Mouse (Mus musculus) frontal cortex, postnatal 25 days (tissue): ENCODE results near the gene Hnrnpa3.
A peak's percentile ranks its signal among the peaks of the same experiment; 100 is the strongest.
"Not testable (repeated sequence)": the region's sequence is repeated elsewhere in the genome, so short reads cannot be mapped to it uniquely, and the experiment has no call there.

Experiments
- DNase-seq, 2 experiments: peaks; one replicate each; pipeline ENCODE4 v3.0.0; 2022; ENCODE audit warnings: low spot score in 2 of 2

The Hnrnpa3 gene

DNA sequence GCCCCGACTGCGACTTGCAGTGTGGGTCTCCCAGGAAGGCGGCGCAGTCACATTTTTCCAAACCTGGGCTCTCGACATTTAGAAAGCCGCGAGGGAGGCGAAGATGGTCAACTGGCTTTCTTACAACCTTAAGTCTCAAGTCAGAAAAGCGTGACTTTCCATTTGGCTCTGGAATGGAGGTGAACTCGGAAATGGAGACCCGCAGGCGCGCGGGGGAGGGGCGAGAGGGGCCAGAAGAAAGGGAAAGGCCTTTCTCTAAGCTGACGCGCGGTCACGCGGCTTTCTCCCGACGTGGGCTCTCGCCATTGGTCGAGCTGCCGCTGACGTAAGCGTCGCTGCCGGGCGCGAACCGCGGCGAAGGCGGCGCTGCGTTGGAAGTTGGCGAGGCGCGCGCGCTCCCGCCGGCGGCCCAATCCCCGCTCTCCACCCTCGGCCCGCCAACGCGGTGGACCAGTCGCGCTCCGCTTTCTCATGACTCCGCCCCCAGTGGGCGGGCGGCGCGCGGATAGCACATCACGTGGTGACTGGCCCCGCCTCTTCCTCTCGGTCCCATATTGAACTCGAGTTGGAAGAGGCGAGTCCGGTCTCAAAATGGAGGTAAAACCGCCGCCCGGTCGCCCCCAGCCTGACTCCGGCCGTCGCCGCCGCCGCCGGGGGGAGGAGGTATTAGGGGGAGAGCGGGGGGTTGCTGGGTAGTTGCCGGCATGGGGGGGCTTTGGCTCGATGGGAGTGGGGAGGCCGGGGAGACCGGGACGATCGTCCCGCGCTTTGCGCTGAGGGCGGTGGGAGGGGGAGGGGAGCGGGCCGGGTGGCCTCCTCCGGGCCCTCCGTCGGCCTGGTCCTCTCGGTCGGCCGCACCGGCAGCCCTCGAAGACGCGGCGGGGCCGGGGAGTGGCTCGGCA lies at the start of gene Hnrnpa3:
Gene Hnrnpa3 (plus strand): TSS at position 535 of the 902 bp plus-strand sequence.
- DNase-seq: peak; percentile 96 to 98

DNA sequence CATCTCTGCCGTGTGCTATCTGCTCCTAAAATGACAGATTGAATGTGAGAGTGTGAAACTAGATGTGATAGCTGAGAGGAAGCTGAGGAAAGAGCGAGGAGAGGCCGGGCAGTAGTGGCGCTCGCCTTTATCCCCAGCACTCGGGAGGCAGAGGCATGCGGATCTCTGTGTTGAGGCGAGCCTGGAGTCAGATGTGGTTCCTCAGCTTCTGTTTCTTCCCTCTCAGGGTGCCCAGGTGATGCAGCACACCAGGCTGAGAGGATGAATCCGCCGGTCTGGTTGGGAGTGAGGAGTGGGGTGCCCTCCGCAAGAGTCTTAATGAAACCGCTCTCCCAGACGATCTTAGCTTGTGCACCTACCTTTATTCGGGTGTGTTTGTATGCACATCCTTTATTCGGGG lies 49.1 kb upstream of the Hnrnpa3 start:
- no peak for DNase-seq

DNA sequence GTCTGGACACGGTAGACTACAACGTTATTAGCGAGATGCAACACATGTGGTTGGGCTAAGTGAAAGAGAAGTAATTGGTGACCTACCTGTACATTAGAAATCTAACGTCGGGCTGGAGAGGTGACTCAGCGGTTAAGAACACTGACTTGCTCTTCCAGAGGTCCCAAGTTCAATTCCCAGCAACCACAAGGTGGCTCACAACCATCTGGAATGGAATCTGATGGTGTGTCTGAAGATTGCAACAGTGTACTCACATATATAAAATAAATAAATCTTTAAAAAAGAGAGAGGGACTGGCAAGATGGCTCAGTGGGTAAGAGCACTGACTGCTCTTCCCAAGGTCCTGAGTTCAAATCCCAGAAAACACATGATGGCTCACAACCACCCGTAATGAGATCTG lies 48.5 kb upstream of the Hnrnpa3 start:
- DNase-seq: not testable (repeated sequence)

DNA sequence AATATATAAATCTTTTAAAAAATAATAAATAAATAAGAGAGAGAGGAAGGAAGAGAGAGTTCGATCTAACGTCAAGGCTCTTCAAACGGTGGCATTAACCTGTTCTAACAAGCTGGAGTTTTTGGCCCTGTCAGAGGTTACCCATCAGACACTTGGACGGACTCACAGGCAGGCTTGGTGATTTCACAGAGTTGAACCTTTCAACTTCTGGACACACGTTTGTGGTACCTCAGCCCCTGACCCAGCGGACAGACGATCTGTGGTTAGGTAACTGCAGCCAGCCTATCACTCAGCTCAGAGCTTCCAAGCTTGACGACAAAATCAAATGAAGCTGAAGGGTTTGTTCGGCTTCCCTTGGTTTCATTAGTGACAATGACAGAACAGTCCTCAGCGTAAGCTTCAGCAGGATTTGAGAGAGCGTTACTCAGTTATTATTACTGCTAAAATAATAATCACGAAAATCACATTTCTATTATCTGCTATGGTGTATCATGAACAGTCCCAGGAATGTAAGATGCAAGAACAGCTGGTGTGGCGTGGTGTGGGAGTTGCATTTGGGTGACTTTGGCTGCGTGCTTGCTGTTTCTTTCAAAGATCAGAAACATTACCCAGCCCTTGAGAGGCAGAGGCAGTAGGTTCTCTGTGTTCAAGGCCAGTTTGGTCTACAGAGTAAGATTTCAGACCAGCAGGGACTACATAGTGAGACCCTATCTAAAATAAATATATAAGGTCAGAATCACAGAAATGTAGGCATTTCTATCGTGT lies 47.8 kb upstream of the Hnrnpa3 start:
- DNase-seq: no peak

DNA sequence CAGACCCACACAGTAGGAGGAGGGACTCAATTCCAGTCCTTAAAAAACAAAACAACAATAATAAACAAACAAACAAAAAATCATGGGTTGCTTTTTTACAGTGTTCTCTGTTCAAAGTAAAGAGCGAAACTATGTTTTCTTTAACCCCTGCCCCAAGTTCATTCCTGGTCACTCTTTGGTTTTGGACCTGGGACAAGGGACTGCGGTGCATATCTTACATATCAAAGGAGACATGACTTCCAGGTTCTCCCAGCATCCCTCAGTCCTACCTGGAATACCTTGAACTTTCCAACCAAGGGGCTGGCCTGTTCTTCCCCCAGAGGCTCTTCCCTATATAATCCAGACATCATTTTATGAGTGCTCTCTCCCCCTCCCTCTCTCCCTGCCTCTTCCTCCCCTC lies 47.1 kb upstream of the Hnrnpa3 start:
- no peak for DNase-seq

DNA sequence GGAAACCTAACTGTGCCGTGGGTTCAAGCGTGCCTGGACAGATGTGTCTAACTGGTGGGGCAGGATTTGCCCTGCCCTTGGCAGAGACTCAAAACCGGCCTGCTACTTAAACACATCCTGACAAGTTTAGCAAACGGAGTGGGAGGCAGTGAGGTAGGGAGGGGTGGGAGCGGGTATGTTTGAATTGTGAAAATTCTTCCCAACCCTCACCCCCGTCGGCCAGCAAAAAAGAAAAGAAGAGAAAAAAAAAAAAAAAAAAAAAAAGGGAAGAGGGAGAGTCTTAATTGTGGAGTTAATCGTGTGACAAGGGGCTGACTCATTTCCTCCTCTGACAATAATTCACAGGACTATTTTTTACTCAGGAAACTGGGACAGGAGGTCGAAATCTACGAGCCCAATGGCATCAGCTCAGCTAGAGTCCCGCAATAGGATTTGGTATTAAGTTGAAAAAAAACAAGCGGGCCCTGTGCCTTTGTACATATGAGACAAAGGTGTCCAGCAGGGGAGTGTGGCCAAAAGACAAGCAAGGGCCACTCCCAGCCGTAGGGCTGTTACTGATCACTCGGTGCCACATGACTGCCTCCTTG lies 46.0 kb upstream of the Hnrnpa3 start:
- DNase-seq: no peak

DNA sequence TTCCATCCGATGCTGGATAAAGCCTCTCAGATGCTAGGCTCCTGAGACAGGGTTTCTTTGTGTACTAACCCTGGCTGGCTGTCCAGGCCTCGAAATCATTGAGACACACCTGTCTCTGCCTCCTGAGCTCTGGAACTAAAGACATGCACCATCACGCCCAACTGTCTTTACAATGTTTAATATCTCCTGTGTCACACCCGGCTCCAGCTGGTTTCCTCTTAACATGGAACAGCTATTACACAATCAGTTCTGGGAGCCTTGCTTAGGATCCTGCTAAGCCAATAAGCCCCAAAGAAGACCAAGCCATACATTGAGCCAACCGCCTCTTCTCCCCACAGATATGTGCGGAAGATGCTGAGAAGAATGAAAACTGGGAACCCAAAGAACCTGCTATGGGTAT lies 44.5 kb upstream of the Hnrnpa3 start:
- DNase-seq: no peak

DNA sequence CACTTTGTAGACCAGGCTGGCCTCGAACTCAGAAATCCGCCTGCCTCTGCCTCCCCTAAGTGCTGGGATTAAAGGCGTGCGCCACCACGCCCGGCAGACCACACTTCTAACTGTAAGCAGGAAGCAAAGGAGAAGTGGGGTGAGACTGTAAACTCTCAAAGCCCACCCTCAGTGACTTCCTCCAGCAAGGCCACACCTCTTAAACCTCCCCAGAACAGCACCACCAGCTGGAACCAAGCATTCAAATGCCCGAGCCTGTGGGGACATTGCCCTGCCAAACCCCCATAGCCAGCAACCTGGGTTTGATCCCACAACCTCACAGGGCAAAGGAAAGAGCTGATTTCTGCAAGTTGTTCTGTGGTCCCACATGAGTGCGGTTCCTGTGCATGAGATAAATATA lies 42.1 kb upstream of the Hnrnpa3 start:
- DNase-seq: no peak

DNA sequence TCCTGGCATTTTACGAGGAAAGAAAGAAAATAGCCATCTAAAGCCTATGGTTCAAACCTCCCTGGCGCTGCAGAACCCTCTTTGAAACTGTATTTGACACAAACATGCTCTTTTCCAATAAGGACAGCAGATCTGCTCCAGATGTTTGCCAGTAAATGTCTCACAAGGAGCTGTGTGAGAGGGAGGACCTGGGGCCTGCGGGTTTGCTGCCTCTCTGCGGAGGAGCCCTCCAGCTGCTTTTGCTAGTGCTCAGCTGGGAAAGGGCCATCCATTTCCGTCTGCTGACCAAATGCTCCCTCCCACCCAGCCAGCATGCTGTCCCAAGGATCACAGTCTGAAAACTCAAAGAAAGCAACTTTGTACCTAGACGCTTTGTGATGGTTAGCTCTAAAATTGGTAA lies 40.3 kb upstream of the Hnrnpa3 start:
- DNase-seq: no peak

DNA sequence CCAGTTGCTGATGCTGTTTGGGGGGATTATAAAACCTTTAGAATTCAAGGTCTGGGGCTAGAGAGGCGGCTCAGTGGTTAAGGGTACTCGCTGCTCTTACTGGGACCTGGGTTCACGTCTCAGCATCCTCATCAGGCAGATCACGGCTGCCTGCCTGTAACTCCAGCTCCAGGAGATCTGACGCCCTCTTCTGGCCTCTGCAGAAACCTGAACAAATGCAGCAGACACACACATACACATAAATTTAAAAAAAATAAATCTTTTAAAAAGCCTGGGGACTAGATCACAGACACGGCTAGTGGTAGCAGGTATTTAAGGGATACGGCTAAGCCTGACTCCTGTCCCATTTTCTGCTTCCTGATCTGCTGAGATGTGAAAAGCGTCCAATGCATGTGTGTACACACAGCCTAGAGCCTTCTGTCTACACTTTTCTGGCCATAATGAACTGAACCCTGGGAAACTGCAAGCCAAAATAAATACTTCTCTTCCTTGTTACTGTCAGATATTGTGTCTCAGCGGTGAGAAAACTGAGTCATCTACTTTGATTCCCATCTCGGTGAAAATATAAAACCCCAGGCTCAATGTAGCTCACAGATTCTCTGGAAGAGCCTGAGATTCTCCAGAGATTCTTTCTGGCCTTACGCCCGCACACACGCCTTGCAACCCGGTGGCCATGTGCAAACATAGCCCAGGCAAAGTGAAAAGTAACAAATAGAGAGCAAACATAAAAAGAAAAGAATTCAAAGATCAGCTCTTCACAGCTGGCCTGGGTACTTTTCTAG lies 37.0 kb upstream of the Hnrnpa3 start:
- DNase-seq: no peak

DNA sequence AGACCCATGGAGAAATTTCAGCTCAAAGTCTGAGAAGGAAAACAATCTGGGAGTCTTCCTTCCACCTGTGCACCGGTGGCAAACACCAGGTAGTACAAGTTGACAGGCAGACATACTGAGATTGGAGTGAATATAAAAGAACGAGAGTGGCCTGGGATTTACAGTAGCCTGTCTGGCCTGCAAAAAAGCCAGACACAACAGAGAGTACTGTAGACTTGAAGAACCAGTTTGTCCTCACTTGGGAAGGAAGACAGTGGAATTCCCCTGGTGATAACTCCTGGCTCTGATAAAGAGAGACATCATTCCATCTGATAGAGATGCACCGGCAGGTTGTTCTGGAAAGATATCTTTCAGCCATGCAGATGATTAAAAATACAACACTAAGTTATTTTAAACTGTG lies 34.0 kb upstream of the Hnrnpa3 start:
- DNase-seq: no peak

DNA sequence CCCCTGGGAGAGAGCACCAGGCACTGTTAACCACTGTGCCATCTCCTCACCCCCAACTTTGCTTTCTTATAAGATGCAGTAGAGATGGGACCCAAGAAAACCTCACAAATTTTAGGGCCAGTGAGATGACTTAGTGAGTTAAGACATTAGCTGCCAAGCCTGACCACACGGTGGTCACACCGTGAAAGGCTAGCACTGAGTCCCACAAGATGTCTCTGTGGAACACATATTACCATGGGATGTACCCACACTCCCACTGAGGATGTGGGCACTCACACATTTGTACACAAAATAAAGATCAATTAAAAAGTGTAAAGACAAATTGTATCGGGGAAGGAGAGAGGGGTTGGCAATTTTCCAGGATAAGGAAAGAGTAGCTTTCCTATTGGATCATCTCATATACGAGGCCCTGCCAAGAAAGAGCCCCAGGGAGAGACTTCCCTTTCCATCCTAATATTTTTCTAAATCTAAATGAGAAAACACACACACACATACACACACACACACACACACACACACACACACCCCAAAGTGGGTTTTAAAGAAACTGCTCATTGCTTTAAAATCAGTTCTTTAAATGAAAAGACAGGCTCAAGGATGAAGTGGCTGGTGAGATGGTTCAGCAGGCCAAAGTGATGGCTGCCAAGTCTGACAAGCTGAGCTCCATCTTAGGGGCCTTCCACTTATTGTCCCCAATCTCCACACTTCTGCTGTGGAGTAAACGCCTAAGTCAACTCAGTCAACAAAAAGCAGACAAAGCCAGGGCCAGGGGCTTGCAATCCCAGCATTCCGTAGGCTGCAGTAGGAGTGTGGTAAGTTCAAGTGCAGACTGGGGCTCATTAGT lies 32.2 kb upstream of the Hnrnpa3 start:
- DNase-seq: no peak

DNA sequence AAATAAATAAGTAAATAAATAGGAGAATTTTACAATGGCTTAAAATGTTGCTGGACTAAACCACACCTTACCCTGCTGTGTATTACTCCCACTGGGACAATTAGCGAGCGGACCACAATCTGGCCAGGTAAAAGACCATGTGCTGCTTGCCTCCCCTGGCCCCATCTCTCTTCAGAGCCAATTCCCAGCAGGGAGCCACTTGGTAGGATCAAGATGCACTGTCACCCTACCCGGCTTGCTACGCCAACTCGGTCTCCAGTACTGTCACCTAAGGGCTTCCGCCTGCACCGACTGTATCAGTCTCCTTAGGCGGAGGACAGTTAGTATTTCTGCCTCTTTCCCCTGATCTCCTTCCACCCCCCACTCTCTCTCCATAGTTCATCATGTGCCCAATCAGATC lies 30.6 kb upstream of the Hnrnpa3 start:
- no peak for DNase-seq

DNA sequence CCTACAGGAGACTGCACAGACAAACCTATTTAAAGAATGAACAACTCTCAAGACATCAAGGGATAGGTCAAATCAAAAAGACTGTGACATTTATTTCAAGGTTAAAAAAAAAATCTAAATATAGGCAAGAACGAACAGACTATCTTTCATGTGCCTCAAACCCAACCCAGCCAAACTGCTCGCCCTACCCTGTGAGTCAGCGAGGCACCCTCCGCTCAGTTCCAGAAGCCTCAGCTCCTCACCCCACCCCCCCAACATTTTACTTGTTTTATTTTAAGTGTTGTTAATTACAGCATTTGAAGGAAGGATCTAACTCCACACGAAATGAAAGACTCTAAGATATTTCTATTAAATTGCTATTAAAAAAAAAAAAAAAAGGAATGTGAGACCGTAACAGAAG lies 27.6 kb upstream of the Hnrnpa3 start:
- no peak for DNase-seq

DNA sequence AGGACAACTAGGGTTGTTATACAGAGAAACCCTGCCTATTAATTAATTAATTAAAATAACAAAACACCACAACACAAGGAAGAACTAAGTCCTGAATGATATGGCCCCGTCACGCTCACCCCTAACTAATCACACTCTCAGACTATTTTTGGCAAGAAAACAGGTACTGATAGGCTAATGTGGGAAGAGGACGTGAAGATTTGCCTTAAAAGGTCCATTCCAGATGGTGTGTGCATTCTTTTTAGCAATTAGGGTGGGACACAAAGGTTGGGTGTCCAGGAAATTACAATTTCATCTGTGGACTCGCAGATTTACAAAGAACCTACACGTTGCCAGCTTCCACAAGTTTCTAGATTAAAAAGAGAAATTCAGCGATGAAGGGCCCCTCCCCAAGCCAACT lies 27.0 kb upstream of the Hnrnpa3 start:
- no peak for DNase-seq

DNA sequence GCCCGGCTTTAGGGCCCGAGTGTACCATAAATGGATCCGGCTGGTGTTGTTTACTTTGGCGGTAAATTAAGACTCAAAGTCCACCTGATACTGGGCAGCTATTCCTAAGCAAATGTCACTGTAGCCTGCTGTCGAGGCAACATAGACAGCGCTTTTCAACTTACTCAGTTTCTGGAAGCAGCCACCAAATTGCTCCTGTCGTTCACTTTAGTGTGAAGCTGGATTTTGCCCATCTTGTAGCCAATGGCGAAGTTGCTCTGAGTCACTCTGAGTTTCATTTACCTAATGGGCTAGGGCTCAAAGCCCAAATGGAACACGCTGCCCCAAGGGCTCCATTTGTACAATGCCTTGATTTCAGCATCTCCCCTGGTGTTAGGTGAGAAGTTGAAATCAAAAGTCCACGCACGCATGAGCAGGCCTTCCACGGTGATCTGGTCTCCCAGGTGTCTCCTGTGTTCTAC lies 26.3 kb upstream of the Hnrnpa3 start:
- no peak for DNase-seq

DNA sequence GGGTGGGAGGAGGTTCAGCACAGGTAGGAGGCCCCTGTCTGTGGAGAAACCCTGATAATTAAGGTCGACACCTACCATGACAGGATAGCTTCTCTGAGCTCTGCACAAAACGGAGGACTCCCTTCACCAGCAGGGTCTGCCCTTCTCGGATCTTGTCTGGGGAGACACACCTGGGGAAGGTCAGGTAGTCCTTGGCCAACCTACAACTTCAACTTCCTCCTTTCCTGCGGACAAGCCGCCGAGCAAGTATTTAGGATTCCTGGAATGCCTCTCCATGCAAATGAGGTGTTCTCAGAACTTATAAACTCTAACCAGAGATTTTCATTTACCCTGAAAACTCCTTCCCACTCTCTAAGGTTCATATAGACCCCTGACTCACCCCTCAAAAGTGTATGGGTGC lies 25.7 kb upstream of the Hnrnpa3 start:
- no peak for DNase-seq

DNA sequence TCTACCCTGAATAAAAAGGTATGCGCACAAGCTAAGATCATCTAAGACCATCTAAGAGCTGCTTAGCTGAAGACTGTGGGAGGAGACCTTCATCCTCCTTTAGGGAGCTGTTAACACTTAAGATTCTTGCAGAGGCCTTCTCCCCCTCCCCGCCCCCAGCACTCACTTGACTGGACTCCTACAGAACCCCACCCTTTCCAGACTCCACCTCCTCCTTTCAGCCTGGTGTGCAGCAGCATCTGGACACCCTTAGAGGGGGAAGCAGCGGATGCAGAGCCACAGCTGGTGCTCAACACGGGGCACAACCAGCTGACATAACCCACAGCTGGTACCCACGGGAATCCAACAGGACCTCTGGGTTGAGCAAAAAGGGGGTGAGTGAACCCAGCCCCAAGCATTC lies 25.3 kb upstream of the Hnrnpa3 start:
- no peak for DNase-seq

DNA sequence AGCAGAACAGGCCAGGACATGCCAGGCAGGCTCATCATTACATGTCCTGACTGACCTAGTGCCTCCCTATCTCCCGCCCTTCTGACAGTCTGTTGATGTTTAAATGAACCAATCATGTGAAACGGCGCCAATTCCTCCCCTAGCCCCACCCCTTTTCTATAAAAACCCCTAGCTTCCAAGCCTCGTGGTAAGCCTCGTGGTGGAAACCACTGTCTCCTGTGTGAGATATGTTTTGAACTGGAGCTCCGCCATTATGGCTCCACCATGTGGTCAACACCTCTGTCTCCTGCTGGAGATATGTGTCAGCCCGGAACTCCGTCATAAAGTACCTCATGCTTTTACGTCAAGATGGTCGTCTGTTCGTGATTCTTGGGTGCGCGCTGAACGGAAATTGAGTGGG lies 24.6 kb upstream of the Hnrnpa3 start:
- not testable (repeated sequence) for DNase-seq

DNA sequence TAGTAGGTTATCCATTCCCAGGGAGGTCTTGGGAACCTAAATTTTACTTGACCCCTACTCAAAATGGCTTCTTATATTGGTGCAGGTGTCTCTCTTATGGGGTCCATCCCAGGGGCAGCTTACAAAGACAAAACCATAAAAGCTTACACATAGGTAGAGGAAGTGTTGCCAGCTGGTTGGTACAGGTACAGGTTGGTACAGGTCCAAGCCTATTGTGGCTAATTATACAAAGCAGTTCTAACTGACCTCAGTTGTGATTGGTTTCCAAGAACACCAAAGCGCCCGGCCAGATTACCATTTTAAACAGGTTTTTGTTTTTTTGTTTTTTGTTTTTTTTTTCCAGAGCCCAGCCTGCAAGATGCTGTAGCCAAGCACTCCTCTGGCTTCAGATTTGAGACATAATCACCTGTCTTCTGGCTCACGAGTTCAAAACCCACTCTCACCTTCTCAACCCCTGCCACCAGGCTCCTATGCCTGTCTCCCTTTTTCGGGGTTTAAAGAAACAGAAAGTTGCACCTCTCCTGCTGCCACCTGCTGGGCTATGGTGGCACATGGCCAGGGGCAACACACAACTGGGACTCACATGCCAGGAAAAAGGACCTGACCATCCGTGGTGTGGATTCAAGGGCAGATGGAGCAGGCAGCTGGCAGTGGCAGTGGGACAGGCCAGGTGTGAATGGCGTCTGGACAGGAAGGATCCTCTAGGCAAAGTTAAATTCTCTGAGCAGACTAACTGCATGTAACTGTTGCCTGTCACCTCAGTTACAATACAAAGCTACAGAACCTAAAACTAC lies 22.6 kb upstream of the Hnrnpa3 start:
- no peak for DNase-seq
